Mouse (Mus musculus): Measurements from ENCODE around the gene Esp4. TPM values are rescaled to one million over a fixed set of nuclear protein-coding genes. Genes with fewer than 3 reads are reported as not detected.
"Not testable (repeated sequence)": the region's sequence is repeated elsewhere in the genome, so short reads cannot be mapped to it uniquely, and the experiment has no call there.

Esp4 gene
- polyA plus RNA-seq (2012; rRNA removed) = not detected in 2 replicates

DNA sequence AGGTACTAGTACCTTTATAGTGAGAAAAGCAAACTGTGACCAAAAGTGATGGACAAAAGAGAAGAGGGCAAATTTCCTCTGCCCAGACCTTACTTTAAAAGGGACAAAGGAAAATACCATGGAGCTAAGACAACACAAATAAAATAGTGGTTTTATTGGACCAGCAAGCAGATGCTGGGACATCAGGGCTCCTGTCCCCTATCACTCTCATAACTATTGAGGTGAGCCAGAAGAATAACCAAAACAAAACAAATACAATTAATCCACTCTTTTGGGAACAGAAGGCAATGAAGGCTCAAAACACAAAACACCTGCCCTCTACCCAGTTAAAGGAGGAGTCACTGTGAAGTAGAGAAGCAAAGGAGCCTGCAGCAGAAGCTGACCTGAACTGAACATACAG lies at the start of gene Esp4:
Gene Esp4, plus strand, starts transcription at position 301 of the 400 bp plus-strand sequence.
- DNase-seq (ENCODE audit: low read depth, low spot score) = no peak

DNA sequence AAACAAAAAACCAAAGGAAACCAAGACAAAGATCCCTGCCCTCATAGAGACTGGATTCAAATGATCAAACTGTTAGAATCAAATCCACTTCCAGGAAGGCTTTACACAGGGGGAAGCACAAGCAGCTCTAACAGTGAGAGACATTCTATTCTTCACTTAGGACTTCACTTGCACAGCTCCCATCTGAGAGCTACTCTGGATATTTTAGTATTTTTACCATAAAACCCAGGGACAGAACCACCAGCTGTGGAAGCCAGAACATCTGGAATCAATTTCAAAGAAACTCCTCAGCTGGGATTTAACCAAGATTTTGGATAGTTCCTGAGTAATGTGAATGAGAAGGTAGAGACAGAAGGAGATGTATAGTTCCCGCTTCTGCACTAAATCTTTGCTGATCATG lies 44.9 kb upstream of the Esp4 start:
- DNase-seq (ENCODE audit: low read depth, low spot score) = no peak
- WGBS = 77% methylated on average over 1 of the region's 1 CpGs

DNA sequence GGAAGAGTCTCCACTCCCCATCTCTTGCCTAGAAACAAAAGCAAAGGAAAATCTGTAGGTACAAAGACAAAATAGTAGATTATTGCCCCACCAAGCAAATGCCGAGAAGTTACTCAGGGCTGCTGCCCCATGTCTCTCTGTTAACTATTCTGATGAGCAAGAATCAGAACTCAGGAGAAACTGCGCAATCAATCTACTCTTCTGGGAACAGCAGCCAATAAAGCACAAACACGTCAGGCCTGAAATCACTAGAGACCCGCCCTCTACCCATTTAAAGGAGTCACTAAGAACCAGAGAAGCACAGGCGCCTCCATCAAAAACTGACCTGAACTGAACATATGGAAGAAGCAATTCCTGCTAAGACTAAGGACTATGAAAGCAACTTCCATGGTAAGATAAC lies 37.2 kb upstream of the Esp4 start, which contains the start of gene Esp6:
Gene Esp6, plus strand, starts transcription at position 301 of the 400 bp plus-strand sequence.
- no peak for DNase-seq (ENCODE audit: low read depth, low spot score)
- WGBS = 77% methylated on average over 5 of the region's 5 CpGs

DNA sequence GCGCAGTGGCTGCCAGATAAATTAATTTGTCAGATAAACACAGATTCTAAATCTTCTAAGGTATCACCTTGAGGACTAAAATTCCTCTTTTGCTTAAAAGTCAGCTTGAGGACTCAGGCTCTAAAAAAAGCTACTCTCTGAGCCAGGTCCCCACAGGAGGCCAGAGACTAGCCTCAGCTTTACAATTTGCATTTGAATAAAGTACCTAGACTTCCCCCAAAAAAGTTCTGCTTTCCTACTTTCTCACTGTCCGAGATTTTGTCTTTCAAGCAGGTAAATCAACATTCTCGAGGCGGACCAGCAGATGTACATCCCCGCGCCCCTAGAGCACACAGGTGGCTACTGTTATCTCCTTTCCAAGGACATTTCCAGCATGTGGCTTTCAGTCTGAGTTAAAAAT lies 14.5 kb upstream of the Esp4 start:
- 60% methylated on average over 6 of the region's 6 CpGs for WGBS
- DNase-seq (ENCODE audit: low read depth, low spot score) = not testable (repeated sequence)

DNA sequence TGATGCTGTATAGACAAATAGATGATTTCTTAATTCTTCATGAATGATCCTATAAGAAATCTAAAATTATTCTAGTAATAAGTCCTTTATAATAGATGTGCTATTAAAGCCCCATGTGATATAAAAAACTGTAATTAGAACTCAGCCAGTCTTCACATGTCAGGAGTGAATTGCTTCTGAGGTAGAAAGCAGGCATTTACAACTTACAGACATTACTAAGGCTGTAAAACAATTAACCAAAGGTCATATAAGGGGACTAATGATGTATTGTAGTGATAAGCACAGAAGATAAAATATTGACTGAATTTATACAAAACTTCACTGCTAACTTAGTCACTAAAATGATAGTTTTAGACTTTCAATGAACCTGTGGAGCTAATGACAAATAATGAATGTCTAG lies 7.1 kb upstream of the Esp4 start:
- DNase-seq (ENCODE audit: low read depth, low spot score) = no peak

DNA sequence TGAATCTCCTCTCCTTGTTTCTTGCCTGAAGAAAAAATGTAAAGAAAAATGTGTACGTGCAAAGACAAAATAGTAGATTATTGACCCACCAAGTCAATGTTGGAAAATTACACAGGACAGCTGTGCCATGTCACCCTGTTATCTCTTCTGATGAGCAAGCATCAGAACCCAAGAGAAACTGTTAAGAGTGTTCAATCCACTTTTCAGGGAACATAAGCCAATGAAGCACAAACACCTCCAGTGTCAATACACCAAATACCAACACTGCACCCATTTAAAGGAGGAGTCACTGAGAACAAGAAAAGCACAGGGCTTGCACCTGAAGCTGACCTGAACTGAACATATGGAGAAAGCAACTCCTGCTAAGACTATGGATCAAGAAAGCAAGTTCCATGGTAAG lies 33.4 kb downstream of the Esp4 start, which contains the start of gene Esp3:
Gene Esp3, plus strand, starts transcription at position 301 of the 400 bp plus-strand sequence.
- DNase-seq (ENCODE audit: low read depth, low spot score) = not testable (repeated sequence)
- 84% methylated on average over 1 of the region's 1 CpGs for WGBS

Other genes with a start within 250 kb of the Esp4 start
- not detected in 2 replicates for gene Esp8, start 78.6 kb upstream of the Esp4 start, polyA plus RNA-seq (2012; rRNA removed)
- not detected in 2 replicates for gene Esp6, start 37.1 kb upstream of the Esp4 start, polyA plus RNA-seq (2012; rRNA removed)
- not detected in 2 replicates for gene Esp3, start 33.5 kb downstream of the Esp4 start, polyA plus RNA-seq (2012; rRNA removed)
- gene Esp1, start 128.5 kb downstream of the Esp4 start, polyA plus RNA-seq (2012; rRNA removed) = not detected in 2 replicates
- gene Crisp2, start 208.4 kb downstream of the Esp4 start, polyA plus RNA-seq (2012; rRNA removed) = not detected in 2 replicates
- not detected in 2 replicates for gene Rhag, start 212.5 kb downstream of the Esp4 start, polyA plus RNA-seq (2012; rRNA removed)